Mouse (Mus musculus) ES-E14 (cell line): Measurements from ENCODE around the gene Fgd4. TPM values are rescaled to one million over a fixed set of nuclear protein-coding genes. Genes with fewer than 3 reads are reported as not detected.
"Not testable (repeated sequence)": the region's sequence is repeated elsewhere in the genome, so short reads cannot be mapped to it uniquely, and the experiment has no call there.

ENCODE experiments used
- DNase-seq: peaks from one replicate; pipeline ENCODE4 v3.0.0-alpha.2; 2013; ENCODE audit warnings: low read depth, low spot score
- H3K27ac ChIP-seq: 2 replicates; pipeline ENCODE4 v1.5.1; 2012; ENCODE audit warnings: low read depth, mild to moderate bottlenecking, low read length, moderate library complexity, mixed read lengths; ENCODE audit not compliant: poor library complexity, insufficient read depth, severe bottlenecking
- H3K36me3 ChIP-seq: 2 replicates; pipeline ENCODE4 v1.6.1; 2012; ENCODE audit warnings: mild to moderate bottlenecking, low read length, moderate library complexity, mixed read lengths; ENCODE audit not compliant: control insufficient read depth, poor library complexity, insufficient read depth, severe bottlenecking
- H3K4me1 ChIP-seq, 2 experiments: fragments of 150-350 bp in 1 of 2; sonication (generic) in 1 of 2; 2 replicates each; pipeline ENCODE4 v1.6.1; 2012; ENCODE audit warnings: low read length in 2 of 2, mild to moderate bottlenecking in 1 of 2, mixed read lengths in 1 of 2; ENCODE audit not compliant: control insufficient read depth in 2 of 2, insufficient read depth in 2 of 2, poor library complexity in 1 of 2
- H3K4me3 ChIP-seq, 2 experiments: fragments of 150-350 bp in 1 of 2; sonication (generic) in 1 of 2; 2 replicates each; pipeline ENCODE4 v1.5.1; 2012; ENCODE audit warnings: low read length in 2 of 2, low read depth in 1 of 2, mild to moderate bottlenecking in 1 of 2, mixed read lengths in 1 of 2; ENCODE audit not compliant: insufficient read depth in 1 of 2, poor library complexity in 1 of 2, severe bottlenecking in 1 of 2
- H3K9ac ChIP-seq: 2 replicates; pipeline ENCODE4 v1.6.1; 2012; ENCODE audit warnings: low read depth, mild to moderate bottlenecking, low read length, mixed read lengths; ENCODE audit not compliant: poor library complexity, insufficient read depth, severe bottlenecking
- H3K9me3 ChIP-seq: fragments of 150-350 bp; sonication (generic); 2 replicates; pipeline ENCODE4 v1.6.1; 2012; ENCODE audit warnings: low read depth, mild to moderate bottlenecking, low read length; ENCODE audit not compliant: control insufficient read depth, insufficient read depth
- CHD2 ChIP-seq: IDR thresholded peaks from 2 replicates; pipeline ENCODE4 v1.6.1; 2014; ENCODE audit warnings: mild to moderate bottlenecking, low read depth, low read length, inconsistent platforms
- HCFC1 ChIP-seq: IDR thresholded peaks from 2 replicates; pipeline ENCODE4 v1.6.1; 2012; ENCODE audit warnings: low read length, inconsistent platforms, borderline replicate concordance; ENCODE audit not compliant: insufficient read depth
- MAFK ChIP-seq: IDR thresholded peaks from 2 replicates; pipeline ENCODE4 v1.6.1; 2014; ENCODE audit warnings: mild to moderate bottlenecking, low read depth, low read length, inconsistent platforms; ENCODE audit not compliant: insufficient read depth
- ZC3H11A ChIP-seq: IDR thresholded peaks from 2 replicates; pipeline ENCODE4 v1.6.1; 2012; ENCODE audit warnings: low read depth, mild to moderate bottlenecking, inconsistent platforms, low read length, borderline replicate concordance
- ZNF384 ChIP-seq: IDR thresholded peaks from 2 replicates; pipeline ENCODE4 v1.6.1; 2012; ENCODE audit warnings: low read depth, low read length, inconsistent platforms
- in situ Hi-C, 2 experiments: fragments of 600-800 bp; cut with MboI; formaldehyde crosslinking; loops; one replicate each; pipeline ENCODE4 v1.15.1; 2025; ENCODE audit warnings: low sequenced_read_pairs in 2 of 2, inconsistent platforms in 1 of 2; ENCODE audit not compliant: unreplicated experiment in 2 of 2
- total RNA-seq: library from RNA; depleted of rRNA; stranded (reverse); fragments of 300-350 nt; gene quantifications from 2 replicates; pipeline ENCODE4 v1.2.3, GENCODE M21; 2012; rRNA removed

Gene Fgd4
- total RNA-seq, 1 experiment = 34.9 TPM

DNA sequence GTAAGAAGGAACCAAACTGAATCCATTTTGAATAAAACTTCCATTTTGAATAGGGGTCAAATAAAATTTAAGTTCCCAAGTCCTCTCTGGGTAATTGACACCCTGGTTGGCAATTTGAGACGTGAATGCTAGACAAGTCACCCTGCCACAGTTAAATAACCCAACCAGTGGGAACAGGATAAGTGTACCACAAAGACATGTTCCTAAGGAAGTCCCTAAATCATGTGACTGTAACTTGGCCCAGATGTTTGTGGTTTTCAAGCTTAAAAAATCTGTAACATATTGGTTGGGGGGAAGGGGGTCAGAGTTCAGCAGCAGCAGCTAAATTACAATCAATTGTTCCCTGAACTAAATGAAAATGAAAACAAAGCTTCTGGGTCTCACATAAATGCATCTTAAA lies 161.9 kb downstream of the Fgd4 start:
- Histone ChIP-seq H3K9me3 (no peaks in the 10 kb centered on the region), H3K4me3 (no peak overlapping the region), H3K9ac (no peak overlapping the region), H3K27ac (no peak overlapping the region), H3K36me3 (peaks cover 7% of the 10 kb centered on the region), H3K4me1 (no peaks in the 10 kb centered on the region)
- in situ Hi-C loops = no loop called here
- DNase-seq = no peak
- TF ChIP-seq ZC3H11A (no peak), HCFC1 (no peak), ZNF384 (no peak), CHD2 (no peak), MAFK (no peak)

- no peak for DNase-seq
- H3K27ac ChIP-seq = no peak overlapping the region
- no peak overlapping the region for H3K4me3 ChIP-seq
- in situ Hi-C loops = no loop called here
- peaks cover 2% of the 10 kb centered on the region for H3K36me3 ChIP-seq
- no peaks in the 10 kb centered on the region for H3K4me1 ChIP-seq
- no peaks in the 10 kb centered on the region for H3K9me3 ChIP-seq
- no peak for TF ChIP-seq ZC3H11A
- TF ChIP-seq ZNF384 = no peak
- TF ChIP-seq MAFK = no peak
- TF ChIP-seq HCFC1 = no peak
- TF ChIP-seq CHD2 = no peak
- no peak overlapping the region for H3K9ac ChIP-seq
Measured at GRCm38 (mm10) chr16:16422456-16422855, 177.9 kb downstream of the Fgd4 start.

GRCm38 (mm10) chr16:16367217-16367616 lies 233.1 kb downstream of the Fgd4 start:
- in situ Hi-C loops, H3K4me1 ChIP-seq, H3K9me3 ChIP-seq, H3K4me3 ChIP-seq, H3K9ac ChIP-seq, H3K36me3 ChIP-seq: not testable (repeated sequence)
- peak; percentile 29 for DNase-seq
- peak overlapping the region; percentile 85 for H3K27ac ChIP-seq

Other genes starting within 250 kb of the Fgd4 start
- gene Dnm1l, start 241.6 kb downstream of the Fgd4 start, total RNA-seq = 91.3 and 105 TPM in 2 replicates
- gene Olfr19, start 75.9 kb upstream of the Fgd4 start, total RNA-seq = 0.13 TPM in 1 of 2 replicates, not detected in the other
- 0.49 and 1.0 TPM in 2 replicates for gene Spag6l, start 228.9 kb upstream of the Fgd4 start, total RNA-seq